Mouse (Mus musculus): ENCODE data around the gene 7530416G11Rik. TPM values are rescaled to one million over a fixed set of nuclear protein-coding genes. Genes with fewer than 3 reads are reported as not detected.

7530416G11Rik gene
- total RNA-seq, 4 experiments from 2014 or later: not detected

DNA sequence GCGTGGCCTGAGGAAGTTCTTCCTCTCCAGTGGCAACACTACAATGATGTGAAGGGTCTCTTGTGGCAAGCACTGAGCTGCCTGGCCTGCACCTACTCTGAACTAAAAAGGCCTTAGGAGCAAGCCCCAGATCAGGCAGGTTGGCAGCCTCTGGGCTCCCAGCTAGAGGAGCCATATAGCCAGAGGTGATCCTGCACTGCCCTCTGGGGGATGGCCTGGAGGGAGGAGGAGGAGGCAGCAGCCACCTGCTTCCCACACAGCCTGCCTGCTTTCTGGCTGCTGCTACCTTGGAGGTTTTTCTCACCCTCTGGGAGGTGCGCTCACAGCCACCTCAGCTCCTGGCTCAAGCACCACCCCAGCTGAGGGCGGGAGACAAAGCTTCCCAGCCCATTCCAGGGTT lies 22.4 kb downstream of the 7530416G11Rik start:
- DNase-seq (ENCODE audit: low spot score in 2 of 2): no peak

- no peak for DNase-seq (ENCODE audit: low spot score in 2 of 2)
These were observed 23.1 kb downstream of the 7530416G11Rik start for GRCm38 (mm10) chr15:85479919-85480318.

DNA sequence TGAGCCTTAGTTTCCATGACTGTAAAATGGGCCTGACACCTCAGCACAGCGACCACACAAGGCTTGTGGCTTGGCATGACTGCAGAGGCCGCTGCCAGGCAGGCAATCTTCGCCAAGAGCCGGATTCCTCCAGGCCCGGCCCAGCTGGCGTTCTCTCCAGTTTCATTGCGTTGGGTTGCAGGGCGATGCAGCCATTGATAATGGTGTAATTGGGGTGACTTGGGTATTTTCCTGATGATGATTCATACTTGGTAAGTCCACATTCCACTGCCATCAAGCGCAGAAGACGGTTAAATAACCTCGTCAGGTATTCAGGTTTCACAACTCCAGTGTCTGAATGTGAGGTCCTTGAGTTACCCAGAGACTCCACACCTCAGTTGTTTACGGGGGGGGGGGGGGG lies 23.7 kb downstream of the 7530416G11Rik start:
- no peak for DNase-seq (ENCODE audit: low spot score in 2 of 2)

DNA sequence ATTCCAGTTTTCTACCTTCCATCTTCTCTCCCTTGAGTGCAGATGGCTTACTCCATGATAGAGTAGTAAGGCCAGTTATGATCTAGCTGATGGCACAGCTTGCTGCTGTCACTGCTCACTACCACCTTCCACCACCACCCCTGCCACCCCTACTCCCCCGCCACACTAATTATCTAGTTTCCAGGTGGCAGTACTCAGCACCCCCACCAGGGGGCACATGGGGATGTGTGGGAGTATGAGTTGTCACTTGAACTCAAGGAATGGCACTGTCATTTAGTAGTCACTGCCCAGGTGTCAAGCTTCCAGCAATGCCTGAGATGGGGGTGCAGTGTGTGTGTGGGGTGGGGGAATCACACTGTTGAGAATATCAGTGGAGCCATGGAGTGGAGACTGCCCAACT lies 25.4 kb downstream of the 7530416G11Rik start:
- no peak for DNase-seq (ENCODE audit: low spot score in 2 of 2)

DNA sequence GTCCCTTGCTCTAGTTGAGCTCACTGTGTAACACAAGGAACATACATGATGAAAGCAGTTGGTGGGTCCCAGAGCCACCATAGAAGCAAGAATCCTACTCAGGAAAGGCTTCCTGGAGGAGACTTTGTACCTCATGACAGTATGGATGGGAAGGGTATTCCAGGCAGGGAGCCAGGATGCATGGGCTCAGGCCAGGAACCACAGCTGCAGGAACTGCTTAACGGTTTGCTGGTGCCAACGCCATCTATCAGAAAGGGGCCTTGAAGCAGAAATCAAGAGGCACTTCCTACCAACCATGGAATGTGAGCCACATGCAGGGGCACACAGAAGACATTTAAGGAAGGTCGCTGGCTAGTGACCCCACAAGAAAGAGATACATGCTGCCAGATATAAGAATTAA lies 28.3 kb downstream of the 7530416G11Rik start:
- no peak for DNase-seq (ENCODE audit: low spot score in 2 of 2)

DNA sequence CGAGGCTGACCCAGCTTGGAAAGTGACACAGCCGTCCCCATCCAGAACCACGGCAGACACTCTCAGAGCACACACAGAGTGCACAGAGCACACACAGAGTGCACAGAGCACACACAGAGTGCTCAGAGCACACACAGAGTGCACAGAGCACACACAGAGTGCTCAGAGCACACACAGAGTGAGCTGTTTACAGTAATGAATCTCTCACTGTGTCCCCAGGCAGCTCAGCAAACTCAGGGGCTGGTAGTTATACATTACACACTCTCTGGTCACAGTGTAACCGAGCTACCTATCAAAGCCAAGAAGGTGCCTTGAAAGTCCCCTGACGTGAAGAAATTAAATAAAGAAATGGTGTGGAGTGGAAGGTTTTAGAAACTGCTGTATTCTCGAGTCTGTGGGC lies 33.6 kb downstream of the 7530416G11Rik start:
- DNase-seq (ENCODE audit: low spot score in 2 of 2): no peak

GRCm38 (mm10) chr15:85466456-85467067 lies 36.5 kb downstream of the 7530416G11Rik start:
- no peak for DNase-seq (ENCODE audit: low spot score in 2 of 2)

DNA sequence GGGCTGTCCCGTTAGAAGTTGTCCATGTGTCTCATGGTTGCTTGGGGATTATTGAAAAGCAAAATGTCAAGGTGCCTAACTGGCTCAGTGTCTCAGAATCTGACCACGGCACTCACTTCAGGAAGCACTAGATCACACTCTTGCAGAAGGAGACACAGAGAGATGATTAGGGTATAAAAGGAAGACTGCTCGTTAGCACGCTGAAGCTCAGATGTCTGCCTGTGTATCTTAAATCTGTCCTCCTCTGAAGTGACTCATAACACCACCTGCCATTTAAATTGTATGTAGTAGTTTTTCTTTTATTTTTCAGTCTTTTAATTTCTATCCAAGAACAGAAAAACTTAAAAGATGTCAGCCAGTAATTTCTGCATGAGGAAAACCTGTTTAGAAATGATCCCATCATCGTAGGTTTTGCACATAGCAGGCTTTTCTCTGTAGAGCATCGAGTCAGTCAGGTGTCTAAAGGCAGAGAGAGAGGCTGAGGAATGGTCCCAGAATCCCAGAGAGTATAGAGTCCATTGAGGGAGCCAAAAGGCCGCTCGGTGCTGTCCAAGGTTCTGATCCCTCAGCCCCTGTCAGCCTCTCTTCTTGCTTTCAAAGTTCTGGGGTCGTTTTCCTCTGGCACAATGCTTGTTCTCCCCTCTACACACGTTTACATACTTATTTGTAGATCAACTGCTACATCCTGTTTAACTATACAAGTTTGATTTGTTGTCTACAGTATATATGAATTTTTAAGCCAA lies 38.0 kb downstream of the 7530416G11Rik start:
- DNase-seq (ENCODE audit: low spot score in 2 of 2): no peak

DNA sequence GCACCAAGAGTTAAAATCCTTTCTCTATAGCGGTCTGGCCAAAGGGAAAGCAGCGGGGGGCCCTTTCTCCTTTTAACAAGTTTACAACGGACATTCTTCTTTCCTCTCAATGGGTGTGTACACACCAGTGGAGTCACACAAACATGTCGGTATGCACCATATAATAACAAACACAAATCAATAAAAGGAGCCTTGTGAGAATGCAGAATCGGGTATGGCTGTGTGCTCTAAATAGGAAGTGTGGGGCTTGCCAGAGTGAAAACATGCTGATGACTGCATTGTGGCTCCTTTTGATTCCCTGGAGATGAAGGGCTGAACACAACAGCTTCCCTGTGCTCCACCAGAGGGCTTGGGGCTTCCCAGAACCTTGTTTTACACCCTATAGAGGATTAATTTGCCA lies 38.8 kb downstream of the 7530416G11Rik start:
- DNase-seq (ENCODE audit: low spot score in 2 of 2): no peak

DNA sequence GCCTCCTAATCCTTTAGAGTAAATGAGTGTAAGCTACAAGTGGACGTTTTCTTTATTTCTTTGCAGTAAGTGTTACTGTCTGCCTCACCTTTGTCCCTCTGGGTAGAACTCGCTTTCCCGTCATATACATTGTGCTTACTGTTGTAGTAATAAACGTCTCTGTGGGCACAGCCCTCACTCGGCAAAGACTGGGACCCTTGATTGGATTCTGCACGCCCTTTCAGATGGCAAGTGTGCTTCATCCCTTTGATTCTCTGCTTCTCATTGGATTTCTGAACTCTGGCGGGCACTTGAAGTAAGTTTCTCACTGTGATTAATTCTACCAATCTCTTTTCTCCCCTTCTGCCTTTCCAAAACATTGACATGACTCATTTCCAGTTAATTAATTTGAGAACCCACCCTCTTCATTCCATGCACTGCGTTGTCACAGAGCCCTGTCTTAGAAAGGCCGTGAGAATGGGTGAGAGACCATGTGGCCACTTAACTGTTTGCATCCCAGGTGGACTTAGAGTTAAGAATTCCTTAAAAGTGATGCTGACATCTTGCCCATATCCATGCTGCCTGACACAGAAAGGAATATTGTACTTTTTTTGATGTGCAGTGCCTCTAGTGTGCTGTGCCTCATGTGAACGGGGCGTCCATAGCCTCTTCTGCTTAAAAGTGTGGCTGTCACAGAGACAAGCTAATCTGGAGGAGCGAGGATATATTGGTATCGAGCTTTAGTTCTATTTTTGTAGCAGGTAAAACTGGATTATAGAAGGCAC lies 39.8 kb downstream of the 7530416G11Rik start:
- DNase-seq (ENCODE audit: low spot score in 2 of 2): no peak

DNA sequence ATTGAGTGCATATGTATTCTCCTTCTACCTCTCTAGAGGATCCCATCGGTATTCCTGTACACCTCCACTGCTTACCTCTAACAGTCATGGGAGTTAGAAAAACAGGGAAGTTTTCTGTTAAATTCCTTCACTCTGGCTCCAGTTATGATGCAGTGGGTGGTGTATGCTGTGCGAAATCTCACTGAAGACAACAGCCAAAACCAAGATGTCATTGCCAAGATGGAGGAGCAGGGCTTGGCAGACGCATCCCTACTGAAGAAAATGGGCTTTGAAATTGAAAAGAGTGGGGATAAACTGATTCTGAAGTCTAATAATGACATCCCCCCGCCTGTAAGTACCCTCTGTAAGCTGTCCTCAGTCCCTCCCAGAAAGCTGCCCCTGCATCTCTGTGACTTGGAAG lies 40.9 kb downstream of the 7530416G11Rik start:
- peak in 1 of 2 experiments; percentile 48 for DNase-seq (ENCODE audit: low spot score in 2 of 2)

- DNase-seq (ENCODE audit: low spot score in 2 of 2): no peak
These were observed 41.5 kb downstream of the 7530416G11Rik start for GRCm38 (mm10) chr15:85461541-85461940.

DNA sequence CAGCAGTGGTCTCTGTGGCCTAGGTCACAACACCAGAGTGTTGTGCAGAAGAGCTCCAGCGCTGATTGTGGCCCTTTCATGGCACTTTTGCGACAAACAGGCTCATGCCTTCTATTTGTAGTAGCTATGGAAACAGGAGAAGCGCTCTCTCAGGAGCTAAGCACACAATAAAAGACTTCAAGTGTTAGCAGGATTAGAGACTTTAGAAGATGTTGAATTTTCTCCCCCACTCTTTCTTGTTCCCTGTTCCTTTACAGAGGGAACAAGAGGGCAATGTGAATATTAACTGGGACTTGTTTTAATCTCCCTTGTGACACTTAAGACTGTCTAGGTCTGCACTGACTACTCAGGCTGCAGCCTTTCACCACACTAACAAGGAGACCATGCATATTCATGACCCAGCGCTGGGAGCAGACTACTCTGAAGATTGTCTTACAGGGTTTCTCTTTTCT lies 44.4 kb downstream of the 7530416G11Rik start:
- no peak for DNase-seq (ENCODE audit: low spot score in 2 of 2)

- DNase-seq (ENCODE audit: low spot score in 2 of 2): no peak
These were observed 45.2 kb downstream of the 7530416G11Rik start for GRCm38 (mm10) chr15:85457838-85458237.

DNA sequence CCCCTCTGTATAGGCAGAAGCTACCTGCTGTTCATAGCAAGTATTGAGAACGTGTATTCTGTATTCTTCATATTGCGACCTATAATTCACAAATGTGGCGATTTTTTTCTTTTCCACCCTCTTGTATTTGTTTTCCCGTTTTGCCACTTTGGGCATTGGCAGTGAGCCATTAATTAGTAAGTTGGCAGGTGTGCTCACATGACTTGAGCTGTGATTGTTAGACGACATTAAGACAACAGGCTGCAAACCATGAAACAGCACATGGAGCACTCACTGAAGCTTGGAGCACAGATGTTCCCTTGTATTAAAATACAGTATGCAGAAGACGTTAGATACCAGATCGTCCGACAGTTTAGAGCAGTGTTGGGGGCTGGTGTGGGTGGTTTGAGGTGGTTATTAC lies 46.1 kb downstream of the 7530416G11Rik start:
- DNase-seq (ENCODE audit: low spot score in 2 of 2): no peak

DNA sequence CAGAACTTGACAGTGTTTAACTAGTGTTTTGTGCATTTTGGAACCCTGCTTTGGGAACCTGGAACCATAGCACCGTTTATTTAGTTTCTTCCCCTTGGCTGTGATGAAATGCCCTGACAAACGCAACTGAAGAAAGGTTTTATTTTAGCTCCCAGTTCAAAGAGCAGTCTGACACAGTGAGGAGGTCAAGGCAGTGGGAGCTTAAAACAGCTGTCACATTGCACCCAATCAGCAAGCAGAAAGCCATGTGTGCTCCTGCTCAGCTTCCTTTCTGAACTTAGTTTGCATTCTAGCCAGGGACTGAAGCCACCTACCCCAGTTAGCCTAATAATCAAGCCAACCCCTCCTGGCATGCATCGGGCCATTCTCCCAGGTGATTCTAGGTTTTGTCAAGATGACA lies 56.4 kb downstream of the 7530416G11Rik start:
- DNase-seq (ENCODE audit: low spot score in 2 of 2): no peak

Other genes with a start within 250 kb of the 7530416G11Rik start
- gene Atxn10, start 167.0 kb downstream of the 7530416G11Rik start, total RNA-seq (2022): 100 to 1,000 TPM; 256 to 275 (median 265) TPM
- 10 to 100 TPM; 30.9 to 37.9 (median 35.1) TPM for gene Wnt7b, start 79.2 kb upstream of the 7530416G11Rik start, total RNA-seq (2022)
- 1 to 10 TPM; 2.8 to 3.6 (median 3.3) TPM for gene Ppara, start 231.8 kb upstream of the 7530416G11Rik start, total RNA-seq (2022)

Data from left cerebral cortex, adult 8-10 months (tissue).